ENCODE assay signal across 22 mouse cellular contexts in genomic region chr11:88271870-88272269, GRCm38 (mm10). TPM values are rescaled to one million over a fixed set of nuclear protein-coding genes. Genes with fewer than 3 reads are reported as not detected.
A peak's percentile ranks its signal among the peaks of the same experiment; 100 is the strongest.
DNase-seq lines count a peak whose midpoint lies in the region; ATAC-seq lines count a peak whose summit lies in the region.
"Had no signal": no experiment of that assay in that cellular context is flagged by ENCODE, and none has a peak within 500 bp of the region (broad histone marks: within the 10 kb centered on the region; RNA-seq: fewer than 3 reads in every experiment).

No protein-coding gene starts in this region.

- peak; percentile 7 for DNase-seq in CD4-positive, CD25-positive, alpha-beta regulatory T cell, adult 2 months (ENCODE audit: low read depth, low spot score)
- peak; percentile 8 to 12 for DNase-seq in spleen, postnatal 36 days (ENCODE audit: low spot score in 2 of 2)
- DNase-seq in spleen, postnatal 10 days (ENCODE audit: low spot score in 2 of 2) = no peak
- peak; percentile 34 for DNase-seq in induced T-regulatory cell, adult 2 months (ENCODE audit: low read depth)
- DNase-seq in urinary bladder, postnatal 4 days (ENCODE audit: low spot score in 2 of 2) = no peak
- DNase-seq in adrenal gland, postnatal 25 days = no peak
- DNase-seq in adrenal gland, postnatal 4 days (ENCODE audit: low spot score in 2 of 2) = no peak
- DNase-seq: cerebellum, postnatal 14 days; heart, postnatal 4 days; kidney, postnatal 4 days; liver; lung, embryonic 14.5 days; right cerebral cortex, postnatal 25 days; thymus, postnatal 36 days had no signal

- ATAC-seq in CD4-positive, CD25-positive, alpha-beta regulatory T cell, adult 4 months = no peak
- ATAC-seq: forebrain, embryonic 13.5 days; inflammation-experienced regulatory T-cells, adult 6 months had no signal

RNA-seq across cellular contexts. Expression of gene Ccdc182, which starts 22.0 kb away (rescaled TPM):
- polyA plus RNA-seq in CD4-positive, CD25-positive, alpha-beta regulatory T cell, adult 4 months (2017; shearing (Covaris generic)) = not detected
- total RNA-seq in adrenal gland, postnatal 25 days (2021) = not detected in 2 replicates
- not detected for total RNA-seq in adrenal gland, postnatal 4 days (2021)
- total RNA-seq: G1E; gastrocnemius, postnatal 4 days; heart, postnatal 4 days; layer of hippocampus, postnatal 14 days; left cerebral cortex, postnatal 25 days had no signal
- polyA plus RNA-seq: G1E; heart, embryonic 12.5 days; inflammation-experienced regulatory T-cells, adult 6 months; lung, embryonic 14.5 days had no signal

Comparison
In these comparisons a context has a peak if more than half of its experiments do, and no peak if none do; other contexts are left out.
1. DNase-seq: peak in CD4-positive, CD25-positive, alpha-beta regulatory T cell, adult 2 months (single experiment), spleen, postnatal 36 days (2 of 2) and induced T-regulatory cell, adult 2 months (single experiment); none in spleen, postnatal 10 days (0 of 2), urinary bladder, postnatal 4 days (0 of 2), adrenal gland, postnatal 25 days (single experiment) and adrenal gland, postnatal 4 days (0 of 2).